Mouse (Mus musculus): Measurements from ENCODE around the gene Gria3. TPM values are rescaled to one million over a fixed set of nuclear protein-coding genes. Genes with fewer than 3 reads are reported as not detected.

The Gria3 gene
- polyA plus RNA-seq, 1 experiment from 2014 or later: 7.4 TPM

- 68% methylated on average over 9 of the region's 9 CpGs for WGBS
- no peak for ATAC-seq (ENCODE audit: insufficient read depth)
Measured at GRCm38 (mm10) chrX:41406288-41406687, 5.6 kb downstream of the Gria3 start.

DNA sequence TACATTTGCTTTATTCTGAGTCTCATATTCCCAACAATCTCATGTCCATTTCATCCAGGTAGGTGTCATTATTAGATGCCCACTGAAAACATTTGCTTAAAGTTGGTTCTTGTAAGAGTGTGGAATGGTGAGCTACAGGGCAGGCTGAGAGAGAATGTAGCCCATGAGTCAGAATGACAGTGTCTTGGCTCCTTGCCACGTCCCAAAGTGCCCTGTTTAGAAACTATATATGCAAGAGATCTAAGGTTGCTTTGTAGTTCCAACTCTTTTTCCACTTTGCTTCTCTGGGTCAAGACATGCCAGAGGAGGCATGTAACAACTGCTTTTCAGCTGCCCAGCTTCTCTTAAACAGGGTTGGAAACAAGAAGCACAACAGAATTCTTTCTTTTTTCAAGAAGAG lies 9.1 kb downstream of the Gria3 start:
- Histone ChIP-seq H3K9ac (no peak overlapping the region), H3K4me2 (no peak overlapping the region), H3K27me3 (ENCODE audit: insufficient read depth, low read length) (no peaks in the 10 kb centered on the region), H3K4me1 (ENCODE audit: insufficient read depth) (no peaks in the 10 kb centered on the region), H3K36me3 (ENCODE audit: insufficient read depth) (no peaks in the 10 kb centered on the region), H3K4me3 (ENCODE audit: low read depth, low read length) (no peak overlapping the region), H3K9me3 (ENCODE audit: low read depth, low read length) (no peaks in the 10 kb centered on the region), H3K27ac (ENCODE audit: low read depth) (no peak overlapping the region)
- no peak for TF ChIP-seq CTCF (IDR thresholded peaks at IDR 0.05; ENCODE audit: low read depth)
- DNase-seq (peak; percentile 58), ATAC-seq (ENCODE audit: insufficient read depth) (no peak)
- 22% methylated on average over 1 of the region's 1 CpGs for WGBS

More at GRCm38 (mm10) chrX:41406288-41406687, 5.6 kb downstream of the Gria3 start:
- Histone ChIP-seq H3K4me2 (no peak overlapping the region), H3K27ac (ENCODE audit: low read depth) (no peak overlapping the region), H3K4me3 (ENCODE audit: low read depth, low read length) (no peak overlapping the region), H3K9ac (no peak overlapping the region), H3K4me1 (ENCODE audit: insufficient read depth) (no peaks in the 10 kb centered on the region), H3K36me3 (ENCODE audit: insufficient read depth) (no peaks in the 10 kb centered on the region), H3K27me3 (ENCODE audit: insufficient read depth, low read length) (no peaks in the 10 kb centered on the region), H3K9me3 (ENCODE audit: low read depth, low read length) (no peaks in the 10 kb centered on the region)
- no peak for TF ChIP-seq CTCF (IDR thresholded peaks at IDR 0.05; ENCODE audit: low read depth)
- no peak for DNase-seq

DNA sequence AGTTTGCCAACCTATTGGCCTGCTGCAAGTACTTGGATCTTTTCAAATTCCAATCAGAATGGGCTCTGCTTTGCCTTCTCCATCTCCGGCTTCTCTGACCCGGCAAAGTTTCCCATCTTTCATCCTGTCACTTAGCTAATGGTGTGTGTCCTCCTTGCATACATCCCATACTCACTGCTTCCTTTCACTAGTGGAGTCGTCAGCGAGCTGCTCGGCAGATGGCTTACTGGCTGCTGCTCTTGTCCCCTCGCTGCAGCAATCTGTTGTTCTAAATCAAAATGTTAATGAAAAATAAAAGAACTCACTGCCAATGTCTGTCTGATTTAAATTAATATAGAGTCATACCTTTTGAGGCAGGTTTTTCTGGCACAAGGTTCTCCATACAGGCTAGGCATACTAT lies 25.0 kb downstream of the Gria3 start:
- ATAC-seq (ENCODE audit: insufficient read depth): no peak
- no peak overlapping the region for H3K4me3 ChIP-seq (ENCODE audit: low read depth, low read length)
- 47% methylated on average over 6 of the region's 6 CpGs for WGBS
- no peak for TF ChIP-seq CTCF (IDR thresholded peaks at IDR 0.05; ENCODE audit: low read depth)
- no peaks in the 10 kb centered on the region for H3K36me3 ChIP-seq (ENCODE audit: insufficient read depth)
- H3K27me3 ChIP-seq (ENCODE audit: insufficient read depth, low read length): no peaks in the 10 kb centered on the region
- H3K4me1 ChIP-seq (ENCODE audit: insufficient read depth): no peaks in the 10 kb centered on the region
- H3K9ac ChIP-seq: no peak overlapping the region
- no peaks in the 10 kb centered on the region for H3K9me3 ChIP-seq (ENCODE audit: low read depth, low read length)
- H3K4me2 ChIP-seq: no peak overlapping the region
- H3K27ac ChIP-seq (ENCODE audit: low read depth): no peak overlapping the region
- no peak for DNase-seq

- no peaks in the 10 kb centered on the region for H3K9me3 ChIP-seq (ENCODE audit: low read depth, low read length)
- 54% methylated on average over 5 of the region's 5 CpGs for WGBS
- TF ChIP-seq CTCF (IDR thresholded peaks at IDR 0.05; ENCODE audit: low read depth): no peak
- no peak for DNase-seq
- no peak overlapping the region for H3K27ac ChIP-seq (ENCODE audit: low read depth)
- no peak overlapping the region for H3K4me3 ChIP-seq (ENCODE audit: low read depth, low read length)
- no peaks in the 10 kb centered on the region for H3K27me3 ChIP-seq (ENCODE audit: insufficient read depth, low read length)
- no peak overlapping the region for H3K9ac ChIP-seq
- H3K4me1 ChIP-seq (ENCODE audit: insufficient read depth): no peaks in the 10 kb centered on the region
- no peaks in the 10 kb centered on the region for H3K36me3 ChIP-seq (ENCODE audit: insufficient read depth)
- no peak overlapping the region for H3K4me2 ChIP-seq
- no peak for ATAC-seq (ENCODE audit: insufficient read depth)
Measured at GRCm38 (mm10) chrX:41428011-41428410, 27.4 kb downstream of the Gria3 start.

DNA sequence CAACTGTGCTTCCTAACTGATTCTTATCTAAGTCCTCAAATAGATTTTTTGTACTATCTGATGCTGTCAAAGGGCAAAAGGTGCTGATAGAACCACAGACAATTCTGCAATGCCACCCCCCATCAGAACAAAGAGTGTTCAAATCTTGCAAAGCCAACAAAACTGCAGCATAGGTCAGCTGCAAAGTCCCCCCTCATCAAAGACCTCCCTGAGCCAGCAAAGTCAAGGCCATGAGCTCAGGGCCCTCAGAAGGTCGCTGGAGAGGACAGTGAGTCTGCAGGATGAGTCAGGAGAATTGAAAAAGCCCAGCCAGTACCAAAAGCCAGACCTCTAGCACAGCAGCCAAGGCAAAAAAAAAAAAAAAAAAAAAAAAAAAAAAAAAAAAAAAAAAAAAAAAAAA lies 34.9 kb downstream of the Gria3 start:
- 15% methylated on average over 1 of the region's 1 CpGs for WGBS
- no peak overlapping the region for H3K4me3 ChIP-seq (ENCODE audit: low read depth, low read length)
- TF ChIP-seq CTCF (IDR thresholded peaks at IDR 0.05; ENCODE audit: low read depth): no peak

DNA sequence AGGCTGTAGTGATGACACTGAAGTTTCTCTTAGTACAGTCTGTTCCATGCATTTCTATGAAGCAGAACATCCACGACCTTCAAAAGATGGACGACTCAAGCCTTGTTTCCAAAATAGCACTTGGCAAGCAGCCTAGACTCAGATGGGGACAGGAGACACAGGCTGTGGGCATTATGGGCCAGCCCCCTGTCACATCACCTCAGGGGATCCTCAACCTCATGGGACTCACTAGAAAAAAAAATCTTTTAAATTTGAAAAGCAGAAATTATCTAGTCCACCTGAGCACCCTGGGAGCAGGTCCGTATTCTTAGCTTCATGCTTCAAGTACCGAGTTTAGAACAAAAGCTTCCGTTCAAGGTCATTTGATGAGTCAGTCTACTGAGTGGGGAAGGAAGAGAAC lies 38.2 kb downstream of the Gria3 start:
- Histone ChIP-seq H3K4me2 (no peak overlapping the region), H3K27me3 (ENCODE audit: insufficient read depth, low read length) (no peaks in the 10 kb centered on the region), H3K27ac (ENCODE audit: low read depth) (no peak overlapping the region), H3K36me3 (ENCODE audit: insufficient read depth) (no peaks in the 10 kb centered on the region), H3K4me3 (ENCODE audit: low read depth, low read length) (no peak overlapping the region), H3K9ac (no peak overlapping the region), H3K4me1 (ENCODE audit: insufficient read depth) (no peaks in the 10 kb centered on the region), H3K9me3 (ENCODE audit: low read depth, low read length) (no peaks in the 10 kb centered on the region)
- TF ChIP-seq CTCF (IDR thresholded peaks at IDR 0.05; ENCODE audit: low read depth): no peak
- no peak for ATAC-seq (ENCODE audit: insufficient read depth)
- no peak for DNase-seq
- 82% methylated on average over 5 of the region's 5 CpGs for WGBS

More for the DNA sequence above, 34.9 kb downstream of the Gria3 start:
- no peak overlapping the region for H3K4me2 ChIP-seq
- no peak overlapping the region for H3K27ac ChIP-seq (ENCODE audit: low read depth)
- H3K27me3 ChIP-seq (ENCODE audit: insufficient read depth, low read length): no peaks in the 10 kb centered on the region
- no peak for ATAC-seq (ENCODE audit: insufficient read depth)
- H3K9me3 ChIP-seq (ENCODE audit: low read depth, low read length): no peaks in the 10 kb centered on the region
- H3K9ac ChIP-seq: no peak overlapping the region
- H3K4me1 ChIP-seq (ENCODE audit: insufficient read depth): no peaks in the 10 kb centered on the region
- no peak for DNase-seq
- H3K36me3 ChIP-seq (ENCODE audit: insufficient read depth): no peaks in the 10 kb centered on the region

DNA sequence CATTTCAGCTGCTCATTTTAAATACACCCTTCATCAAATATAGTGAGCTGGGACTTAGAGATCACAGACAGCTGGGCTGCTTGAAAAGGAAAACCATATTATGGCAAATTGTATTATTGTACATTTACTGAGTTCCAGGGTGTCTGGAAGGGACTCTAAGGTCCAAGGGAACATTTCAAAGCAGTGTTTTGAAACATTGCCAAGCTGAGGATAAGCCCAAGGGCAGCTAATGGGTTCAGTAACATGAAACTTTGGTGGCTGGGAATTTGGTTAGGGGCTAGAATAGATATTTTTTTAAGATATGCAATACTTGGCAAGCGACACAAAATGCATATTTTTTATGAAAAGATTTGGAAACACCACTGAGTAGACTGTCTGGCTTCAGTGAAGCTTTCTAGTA lies 48.2 kb downstream of the Gria3 start:
- H3K4me2 ChIP-seq: no peak overlapping the region
- no peak overlapping the region for H3K27ac ChIP-seq (ENCODE audit: low read depth)
- 55% methylated on average over 1 of the region's 1 CpGs for WGBS
- no peak overlapping the region for H3K4me3 ChIP-seq (ENCODE audit: low read depth, low read length)
- H3K36me3 ChIP-seq (ENCODE audit: insufficient read depth): no peaks in the 10 kb centered on the region
- DNase-seq (peak; percentile 59), ATAC-seq (ENCODE audit: insufficient read depth) (peak; percentile 35; the same call in 1 of the 2 replicates)
- H3K4me1 ChIP-seq (ENCODE audit: insufficient read depth): no peaks in the 10 kb centered on the region
- H3K27me3 ChIP-seq (ENCODE audit: insufficient read depth, low read length): no peaks in the 10 kb centered on the region
- no peak for TF ChIP-seq CTCF (IDR thresholded peaks at IDR 0.05; ENCODE audit: low read depth)
- no peak overlapping the region for H3K9ac ChIP-seq
- H3K9me3 ChIP-seq (ENCODE audit: low read depth, low read length): no peaks in the 10 kb centered on the region

- TF ChIP-seq CTCF (IDR thresholded peaks at IDR 0.05; ENCODE audit: low read depth): no peak
Measured at GRCm38 (mm10) chrX:41477486-41477885, 76.8 kb downstream of the Gria3 start.

More at GRCm38 (mm10) chrX:41477486-41477885, 76.8 kb downstream of the Gria3 start:
- Histone ChIP-seq H3K9ac (no peak overlapping the region), H3K4me3 (ENCODE audit: low read depth, low read length) (no peak overlapping the region), H3K27me3 (ENCODE audit: insufficient read depth, low read length) (no peaks in the 10 kb centered on the region), H3K4me1 (ENCODE audit: insufficient read depth) (no peaks in the 10 kb centered on the region), H3K9me3 (ENCODE audit: low read depth, low read length) (no peaks in the 10 kb centered on the region), H3K36me3 (ENCODE audit: insufficient read depth) (no peaks in the 10 kb centered on the region), H3K27ac (ENCODE audit: low read depth) (no peak overlapping the region), H3K4me2 (no peak overlapping the region)
- 98% methylated on average over 2 of the region's 2 CpGs for WGBS
- DNase-seq (no peak), ATAC-seq (ENCODE audit: insufficient read depth) (no peak)

Measured in lung, embryonic 14.5 days (tissue).